Mouse (Mus musculus): Measurements from ENCODE around the gene Smim23. TPM values are rescaled to one million over a fixed set of nuclear protein-coding genes. Genes with fewer than 3 reads are reported as not detected.

Smim23 gene
- not detected for total RNA-seq (2021)

GRCm38 (mm10) chr11:32824505-32824904 is at the start of gene Smim23:
Gene Smim23, minus strand, starts transcription at chr11:32824605.
- intact Hi-C loops (cut with DNase I): no loop called here
- no peak for DNase-seq (ENCODE audit: extremely low spot score in 1 of 2, low spot score in 2 of 2)

GRCm38 (mm10) chr11:32868619-32869383 is 44.4 kb upstream of the Smim23 start:
- DNase-seq (ENCODE audit: extremely low spot score in 1 of 2, low spot score in 2 of 2): no peak
- intact Hi-C loops (cut with DNase I): no loop called here

DNA sequence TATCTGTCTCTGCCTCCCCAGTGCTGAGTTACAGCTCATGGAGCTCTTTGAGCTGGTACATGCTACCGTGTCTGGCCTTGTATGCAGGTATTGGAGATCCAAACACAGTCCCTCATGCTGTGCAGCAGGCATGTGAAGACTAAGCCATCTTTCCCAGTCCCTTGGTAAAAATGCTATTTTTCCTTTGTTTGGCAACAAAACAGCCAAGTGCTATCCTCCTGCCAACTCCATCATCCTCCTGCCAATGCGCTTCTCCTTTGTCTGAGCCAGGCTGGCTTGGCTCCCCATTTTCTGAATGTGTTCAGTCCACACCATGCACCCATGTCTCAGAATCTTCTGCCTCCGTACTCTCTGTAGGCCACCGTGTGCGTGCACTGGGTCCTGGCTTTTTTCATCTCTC is 40.2 kb upstream of the Smim23 start:
- DNase-seq (ENCODE audit: extremely low spot score in 1 of 2, low spot score in 2 of 2): peak in 1 of 2 experiments; percentile 9
- intact Hi-C loops (cut with DNase I): no loop called here

DNA sequence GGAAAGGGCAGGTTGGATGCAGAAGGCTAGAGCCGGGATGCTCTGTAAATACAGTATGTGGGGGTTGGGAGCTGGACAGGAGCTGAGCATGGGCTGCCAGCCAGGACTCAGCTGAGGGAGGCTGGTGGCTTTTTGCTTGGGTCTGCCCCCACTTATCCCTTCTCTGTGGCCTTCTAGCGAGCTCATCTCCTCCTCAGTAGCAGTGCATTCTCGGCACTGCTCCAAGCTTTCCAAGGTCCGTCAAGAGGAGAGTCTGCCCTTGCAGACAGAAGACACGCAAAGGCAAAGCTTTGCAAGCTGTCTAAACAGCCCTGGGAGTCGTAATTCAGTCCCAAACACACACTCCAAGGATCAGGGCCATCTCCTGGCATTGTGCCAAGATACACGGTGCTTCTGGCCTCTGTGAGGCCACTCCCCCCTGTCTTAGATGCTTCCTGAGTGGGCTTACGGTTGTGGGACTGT is 33.0 kb upstream of the Smim23 start:
- peak in 1 of 2 experiments; percentile 65 for DNase-seq (ENCODE audit: extremely low spot score in 1 of 2, low spot score in 2 of 2)
- intact Hi-C loops (cut with DNase I): no loop called here

DNA sequence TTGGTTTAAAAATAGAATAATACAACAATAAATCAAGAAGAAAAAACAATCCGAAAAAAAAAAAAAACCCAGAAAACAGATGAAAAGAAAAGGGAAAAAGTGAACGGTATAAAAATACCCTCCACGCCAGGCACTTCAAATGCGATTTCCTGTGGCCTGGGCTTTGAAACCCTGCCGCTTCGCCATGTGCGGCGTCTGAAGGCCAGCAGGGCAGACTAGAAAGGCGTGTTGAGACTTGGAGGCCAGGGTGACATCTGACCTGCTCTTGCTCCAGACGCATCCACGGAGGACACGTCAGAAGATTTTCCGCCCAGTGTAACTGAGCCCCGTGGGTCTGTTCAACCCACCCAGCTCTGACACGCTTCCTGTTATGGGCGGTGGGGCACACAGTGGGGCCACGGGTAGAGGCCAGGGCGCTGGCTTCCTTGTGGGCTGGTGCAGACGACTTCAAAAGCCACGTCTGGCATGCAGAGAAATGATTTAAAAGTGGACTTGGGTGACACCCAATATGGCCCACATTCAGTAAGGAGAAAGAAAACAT is 22.3 kb upstream of the Smim23 start:
- DNase-seq (ENCODE audit: extremely low spot score in 1 of 2, low spot score in 2 of 2): peak in 1 of 2 experiments; percentile 22
- intact Hi-C loops (cut with DNase I): no loop called here

DNA sequence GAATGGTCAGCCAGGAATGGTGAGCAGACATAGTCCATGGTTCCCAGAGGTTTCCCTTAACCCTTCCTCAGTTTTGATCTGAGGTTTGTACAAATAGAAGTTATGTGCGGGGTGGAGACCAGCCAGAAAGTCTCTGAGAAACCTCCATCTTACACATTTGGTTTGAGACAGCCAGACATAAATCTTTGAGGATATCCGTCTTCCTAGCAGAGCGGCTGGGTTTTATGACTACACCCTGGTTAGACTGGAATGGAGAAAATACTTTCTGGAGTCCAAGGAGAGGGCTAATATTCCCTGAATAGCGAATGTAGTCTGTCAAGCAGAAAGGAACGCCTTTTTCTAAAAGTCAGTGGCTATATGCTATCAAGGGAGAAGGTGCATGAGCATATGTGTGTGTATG is 16.8 kb upstream of the Smim23 start:
- no peak for DNase-seq (ENCODE audit: extremely low spot score in 1 of 2, low spot score in 2 of 2)
- intact Hi-C loops (cut with DNase I): no loop called here

- DNase-seq (ENCODE audit: extremely low spot score in 1 of 2, low spot score in 2 of 2): no peak
- intact Hi-C loops (cut with DNase I): no loop called here
Observed at GRCm38 (mm10) chr11:32840256-32840655, 15.9 kb upstream of the Smim23 start.

GRCm38 (mm10) chr11:32835022-32835421 is 10.6 kb upstream of the Smim23 start:
- DNase-seq (ENCODE audit: extremely low spot score in 1 of 2, low spot score in 2 of 2): no peak
- intact Hi-C loops (cut with DNase I): no loop called here

GRCm38 (mm10) chr11:32834367-32834918 is 10.0 kb upstream of the Smim23 start:
- intact Hi-C loops (cut with DNase I): no loop called here
- no peak for DNase-seq (ENCODE audit: extremely low spot score in 1 of 2, low spot score in 2 of 2)

DNA sequence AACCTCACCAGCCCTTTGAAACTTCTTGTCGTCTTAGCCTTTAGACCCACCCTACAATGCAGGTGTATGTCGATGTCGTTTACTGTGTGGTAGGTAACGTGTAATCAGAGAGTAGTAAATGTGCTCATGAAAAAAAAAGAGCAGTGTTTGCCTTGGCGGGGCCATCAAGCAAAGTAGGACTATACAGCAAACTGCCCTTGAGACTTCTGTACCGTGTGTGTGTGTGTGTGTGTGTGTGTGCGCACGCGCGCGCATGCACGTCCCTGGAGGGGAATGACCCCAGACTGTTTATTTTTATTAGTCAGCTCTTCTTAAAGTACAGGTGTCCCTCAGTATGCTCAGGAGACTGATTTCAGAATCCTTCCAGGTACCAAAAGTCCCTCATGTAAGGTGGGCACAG is 6.8 kb downstream of the Smim23 start:
- intact Hi-C loops (cut with DNase I): no loop called here
- DNase-seq (ENCODE audit: extremely low spot score in 1 of 2, low spot score in 2 of 2): no peak

DNA sequence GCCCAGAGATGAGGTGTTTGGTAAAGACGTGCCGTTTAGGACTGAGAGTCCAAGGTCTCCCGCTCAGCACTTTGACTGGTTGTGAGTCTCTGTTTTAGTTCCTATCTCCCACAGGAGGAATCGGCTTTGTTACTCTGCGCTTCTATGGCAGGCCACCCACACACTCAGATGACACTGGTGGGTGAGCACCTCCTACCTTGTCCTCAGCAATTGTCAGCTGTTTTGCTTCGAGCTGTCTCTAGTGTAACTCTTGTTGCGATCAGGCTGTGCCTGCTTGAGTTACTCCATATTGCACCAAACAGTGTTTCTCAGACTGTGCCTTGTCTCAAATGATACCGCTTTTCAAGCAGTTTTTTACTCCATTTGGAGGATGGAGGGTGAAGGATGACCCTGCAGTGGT is 10.1 kb downstream of the Smim23 start:
- intact Hi-C loops (cut with DNase I): no loop called here
- DNase-seq (ENCODE audit: extremely low spot score in 1 of 2, low spot score in 2 of 2): no peak

GRCm38 (mm10) chr11:32809091-32809490 is 15.3 kb downstream of the Smim23 start:
- DNase-seq (ENCODE audit: extremely low spot score in 1 of 2, low spot score in 2 of 2): no peak
- intact Hi-C loops (cut with DNase I): no loop called here

GRCm38 (mm10) chr11:32805958-32806357 is 18.4 kb downstream of the Smim23 start:
- DNase-seq (ENCODE audit: extremely low spot score in 1 of 2, low spot score in 2 of 2): peak in 1 of 2 experiments; percentile 41
- intact Hi-C loops (cut with DNase I): no loop called here

DNA sequence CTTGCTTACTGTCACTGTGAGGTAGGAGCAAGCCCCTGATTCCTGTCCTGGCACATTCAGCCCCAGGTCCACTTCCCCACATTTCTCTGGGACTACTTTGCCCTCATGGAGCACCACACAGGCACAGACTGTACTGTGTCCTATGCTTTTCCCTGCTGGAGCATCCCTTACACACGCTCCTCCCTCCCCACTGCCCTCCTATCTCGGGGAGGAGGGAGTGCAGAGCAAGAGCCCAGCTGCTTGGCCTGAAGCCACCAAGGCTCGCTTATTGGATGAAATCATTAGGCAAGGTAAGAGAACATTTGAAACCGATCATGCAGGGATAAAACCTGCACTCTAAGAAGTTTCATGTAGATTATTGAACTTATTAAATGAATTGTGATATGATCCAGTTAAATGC is 20.7 kb downstream of the Smim23 start:
- intact Hi-C loops (cut with DNase I): no loop called here
- no peak for DNase-seq (ENCODE audit: extremely low spot score in 1 of 2, low spot score in 2 of 2)

GRCm38 (mm10) chr11:32801715-32802114 is 22.7 kb downstream of the Smim23 start:
- intact Hi-C loops (cut with DNase I): no loop called here

DNA sequence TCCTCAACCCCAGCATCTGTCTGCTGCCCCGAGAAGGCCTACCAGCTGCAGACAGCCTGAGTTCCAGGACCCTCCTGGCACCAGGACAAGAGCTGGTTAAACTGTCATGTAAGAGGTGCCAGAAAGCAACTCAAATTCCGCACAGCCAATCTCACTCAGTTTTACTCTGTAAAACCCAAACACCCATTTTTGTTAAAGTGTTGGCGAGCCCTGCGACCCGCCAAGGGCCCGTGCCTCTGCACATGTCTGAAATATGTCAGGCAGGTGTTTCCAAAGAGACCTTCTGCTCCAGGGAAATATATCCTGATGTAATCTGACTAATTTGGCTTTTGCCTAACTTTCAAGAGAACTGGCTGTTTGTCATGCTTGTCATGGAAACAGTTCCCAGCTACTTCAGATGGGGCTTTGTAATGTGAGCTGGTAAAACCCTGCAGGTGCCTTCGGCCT is 23.5 kb downstream of the Smim23 start:
- no peak for DNase-seq (ENCODE audit: extremely low spot score in 1 of 2, low spot score in 2 of 2)

More at GRCm38 (mm10) chr11:32801715-32802114, 22.7 kb downstream of the Smim23 start:
- DNase-seq (ENCODE audit: extremely low spot score in 1 of 2, low spot score in 2 of 2): no peak

GRCm38 (mm10) chr11:32798445-32798844 is 26.0 kb downstream of the Smim23 start:
- no peak for DNase-seq (ENCODE audit: extremely low spot score in 1 of 2, low spot score in 2 of 2)
- intact Hi-C loops (cut with DNase I): no loop called here

More for the DNA sequence above, 23.5 kb downstream of the Smim23 start:
- intact Hi-C loops (cut with DNase I): no loop called here

- intact Hi-C loops (cut with DNase I): no loop called here
- no peak for DNase-seq (ENCODE audit: extremely low spot score in 1 of 2, low spot score in 2 of 2)
Observed at GRCm38 (mm10) chr11:32794759-32795445, 29.5 kb downstream of the Smim23 start.

GRCm38 (mm10) chr11:32786201-32786600 is 38.2 kb downstream of the Smim23 start:
- intact Hi-C loops (cut with DNase I): no loop called here
- no peak for DNase-seq (ENCODE audit: extremely low spot score in 1 of 2, low spot score in 2 of 2)

All from left cerebral cortex, postnatal 10 days (tissue).